Mouse (Mus musculus): ENCODE data around the gene Tmem179b. TPM values are rescaled to one million over a fixed set of nuclear protein-coding genes. Genes with fewer than 3 reads are reported as not detected.
A peak's percentile ranks its signal among the peaks of the same experiment; 100 is the strongest.

Gene Tmem179b
- total RNA-seq, 2 experiments from 2014 or later, result 8.2 to 9.2 TPM

DNA sequence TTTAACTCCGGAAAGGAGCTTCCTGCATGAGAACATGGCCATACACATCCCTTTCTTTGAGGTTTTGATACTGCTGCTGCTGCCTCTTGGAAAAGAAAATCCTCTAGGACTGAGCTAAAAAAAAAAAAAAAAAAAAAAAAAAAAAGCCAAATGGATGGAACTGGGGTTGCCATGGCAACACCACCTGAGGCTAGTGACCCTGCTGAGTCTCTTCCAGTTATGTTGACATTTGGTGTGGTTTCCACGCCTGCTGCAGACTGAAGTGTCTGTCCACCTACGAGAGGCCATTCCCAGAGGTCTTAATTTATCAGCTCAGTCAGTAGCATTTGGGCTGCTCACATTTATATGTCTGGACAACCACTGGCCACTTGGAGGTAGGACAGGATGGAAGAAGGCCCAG is 14.3 kb upstream of the Tmem179b start:
- intact Hi-C loops (cut with DNase I), result no loop called here

DNA sequence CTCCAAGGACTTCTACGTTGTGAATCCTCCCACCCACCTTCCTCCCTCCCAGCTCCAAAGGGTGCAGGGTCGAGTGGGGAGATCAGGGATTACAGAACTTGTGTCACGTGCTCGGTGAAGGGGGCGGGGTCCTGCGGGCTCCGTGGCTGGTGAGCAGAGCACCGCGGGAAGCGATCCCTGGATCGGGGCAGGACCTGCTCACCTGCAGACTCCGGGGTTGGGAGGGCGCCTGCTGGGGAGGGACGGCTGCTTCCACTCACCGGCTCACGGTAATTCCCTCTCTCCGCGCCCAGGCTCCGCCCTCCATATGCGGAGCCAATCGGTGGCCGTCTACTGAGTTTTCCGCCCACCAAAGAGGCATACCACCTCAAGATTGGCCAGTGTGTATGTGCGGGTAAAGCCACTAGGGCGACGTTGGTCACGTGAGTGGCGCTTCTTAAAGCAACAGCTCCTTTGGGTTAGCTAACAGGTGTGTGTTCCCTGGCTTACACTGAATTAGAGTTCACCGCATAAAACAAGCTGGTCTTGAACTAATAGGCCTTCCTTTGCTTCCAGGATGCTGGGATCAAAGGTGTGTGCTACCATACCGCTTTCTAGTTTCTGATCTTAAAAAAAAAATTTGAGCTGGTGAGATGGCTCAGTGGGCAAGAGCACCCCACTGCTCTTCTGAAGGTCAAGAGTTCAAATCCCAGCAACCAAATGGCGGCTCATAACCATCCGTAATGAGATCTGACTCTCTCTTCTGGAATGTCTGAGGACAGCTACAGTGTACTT is 11.9 kb upstream of the Tmem179b start, which contains the start of gene Taf6l:
Taf6l (minus strand) TSS at position 410 of the 774 bp plus-strand sequence.
- DNase-seq, result peak; percentile 90
- intact Hi-C loops (cut with DNase I), result no loop called here

More for the DNA sequence above, 14.3 kb upstream of the Tmem179b start:
- peak; percentile 54 for DNase-seq

DNA sequence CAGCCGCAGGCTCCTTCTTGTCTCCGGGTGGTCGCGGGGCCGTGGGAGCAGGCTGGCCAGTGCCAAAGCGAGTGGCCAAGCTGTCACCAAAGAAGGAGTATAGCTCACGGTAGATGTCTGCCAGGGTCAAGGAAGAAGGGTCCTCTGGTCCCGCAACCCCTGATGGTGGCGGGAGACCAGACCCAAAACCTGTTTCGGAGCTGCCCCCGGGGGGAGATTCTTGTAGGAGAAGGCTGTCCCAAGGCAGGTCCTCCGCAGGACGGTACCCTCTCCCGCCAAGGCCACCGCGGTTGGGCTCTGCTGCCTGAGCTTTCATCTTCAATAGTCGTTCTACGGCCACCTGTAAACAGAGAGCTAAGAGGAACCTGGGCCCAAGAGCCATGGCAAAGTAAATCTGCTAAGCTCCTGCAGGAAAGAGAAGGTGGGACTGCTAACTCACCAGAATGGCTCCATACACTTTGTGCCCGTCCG is 719 bp upstream of the Tmem179b start:
- DNase-seq, result no peak
- intact Hi-C loops (cut with DNase I), result no loop called here

DNA sequence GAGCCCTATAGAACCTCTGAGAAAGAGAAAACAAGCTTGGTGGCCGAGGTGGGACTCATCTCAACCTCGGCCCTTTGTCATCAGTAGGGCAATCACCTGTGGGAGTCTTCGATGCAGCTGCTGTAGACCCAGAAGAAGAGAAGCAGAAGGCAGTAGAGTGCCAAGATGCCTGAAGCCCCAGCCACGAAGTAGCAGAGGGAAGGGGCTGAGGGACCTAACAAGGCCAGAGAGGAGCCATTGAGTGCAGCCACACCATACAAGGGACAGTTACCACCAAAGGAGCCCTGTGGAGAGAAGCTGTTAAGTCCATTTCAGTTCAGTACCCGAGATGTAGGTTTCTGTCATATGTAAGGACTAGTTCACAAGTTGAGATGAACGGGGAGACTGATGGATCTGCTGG is 858 bp downstream of the Tmem179b start:
- no peak for DNase-seq
- intact Hi-C loops (cut with DNase I), result no loop called here

DNA sequence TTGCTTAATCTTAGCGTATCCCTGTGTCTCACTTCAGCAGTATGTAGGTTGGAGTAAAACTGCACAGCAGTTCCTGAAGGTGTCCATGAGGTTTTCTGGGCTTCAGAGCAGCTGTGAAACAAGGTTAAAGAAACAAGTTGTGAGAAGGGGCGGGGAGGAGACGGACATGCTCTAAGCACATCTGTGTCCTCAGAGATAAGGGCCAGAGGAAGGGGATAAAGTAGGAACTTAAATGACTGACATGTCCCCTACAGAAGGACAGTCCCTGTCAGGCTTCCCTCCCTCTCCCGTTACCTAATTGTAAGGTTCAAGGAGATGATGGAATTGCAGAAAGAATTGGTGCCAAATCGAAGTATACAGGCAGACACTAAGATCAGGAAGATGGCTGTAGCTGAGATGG is 1.3 kb downstream of the Tmem179b start:
- DNase-seq, result no peak
- intact Hi-C loops (cut with DNase I), result no loop called here

DNA sequence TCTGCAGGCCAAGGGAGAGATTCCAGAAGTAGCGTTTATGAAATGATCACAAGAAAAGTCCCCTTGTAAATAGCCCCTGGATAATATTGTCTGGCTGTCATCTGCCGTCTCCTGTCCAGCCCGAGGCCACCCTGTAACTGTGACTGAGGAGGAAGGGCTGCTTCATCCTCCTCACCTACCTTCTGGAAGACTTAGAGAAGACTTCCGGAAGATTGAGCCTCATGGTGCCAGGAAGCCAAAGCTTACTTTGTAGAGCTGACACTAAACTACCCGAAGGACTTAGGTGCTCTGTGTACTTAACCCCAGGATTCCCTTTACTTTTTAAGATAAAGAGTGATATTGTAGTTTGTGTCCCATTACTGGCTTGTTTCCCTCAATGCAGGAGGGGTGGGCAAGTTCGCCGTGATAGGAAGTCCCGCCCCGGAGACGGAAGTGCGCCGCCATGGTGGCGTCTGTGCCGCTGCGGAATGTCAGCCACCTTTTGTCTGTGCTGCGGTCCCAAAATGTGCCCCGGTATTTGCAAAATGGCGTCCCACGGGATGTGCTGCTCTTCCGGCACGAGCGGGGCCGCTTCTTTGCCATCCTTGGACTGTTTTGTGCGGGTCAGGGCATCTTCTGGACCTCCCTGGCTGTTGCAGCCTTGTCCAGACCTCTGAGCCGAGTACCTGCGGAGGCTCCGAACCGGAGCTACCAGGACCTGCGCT is 3.5 kb downstream of the Tmem179b start, which contains the start of gene Tmem223:
Tmem223 (plus strand) TSS at position 430 of the 704 bp plus-strand sequence.
- peak; percentile 84 for DNase-seq
- intact Hi-C loops (cut with DNase I), result no loop called here

DNA sequence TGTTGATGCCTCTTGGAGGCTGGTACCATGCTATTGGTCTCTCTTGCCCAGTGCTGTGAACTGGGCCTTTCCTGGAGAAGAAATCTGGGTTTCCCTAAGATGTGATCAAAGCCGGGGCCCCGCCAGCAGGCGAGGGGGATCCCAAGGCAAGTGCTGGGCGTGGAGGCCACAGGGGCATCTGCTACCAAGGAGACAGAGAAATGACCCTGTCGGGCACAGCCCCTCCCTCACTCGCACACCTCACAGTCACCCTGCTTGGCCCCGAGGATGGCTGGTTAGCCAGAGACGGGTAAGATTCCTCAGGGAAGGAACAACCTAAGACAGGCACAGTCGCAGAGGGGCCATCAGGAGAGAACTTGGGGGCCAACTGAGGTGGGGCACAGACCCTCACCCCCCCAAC is 8.7 kb downstream of the Tmem179b start:
- DNase-seq, result no peak
- intact Hi-C loops (cut with DNase I), result no loop called here

DNA sequence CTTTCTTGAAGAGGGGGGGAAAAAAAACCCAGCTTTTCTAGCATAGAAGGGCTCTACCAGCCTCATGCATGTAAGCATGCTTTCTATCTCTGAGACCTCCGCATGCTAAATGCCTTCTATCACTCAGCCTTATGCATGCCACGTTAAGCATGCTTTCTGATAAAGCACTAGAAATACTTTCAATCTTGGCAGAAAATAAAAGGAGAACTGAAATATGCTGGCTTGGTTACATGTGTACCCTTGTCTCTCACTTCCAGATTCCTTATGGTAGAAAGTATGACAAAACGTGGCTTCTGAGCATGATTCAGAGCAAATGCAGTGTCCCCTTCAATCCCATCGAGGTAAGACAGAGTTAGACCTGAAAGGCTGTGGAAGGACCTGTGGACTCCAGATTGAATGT is 11.0 kb downstream of the Tmem179b start:
- no peak for DNase-seq
- intact Hi-C loops (cut with DNase I), result no loop called here

DNA sequence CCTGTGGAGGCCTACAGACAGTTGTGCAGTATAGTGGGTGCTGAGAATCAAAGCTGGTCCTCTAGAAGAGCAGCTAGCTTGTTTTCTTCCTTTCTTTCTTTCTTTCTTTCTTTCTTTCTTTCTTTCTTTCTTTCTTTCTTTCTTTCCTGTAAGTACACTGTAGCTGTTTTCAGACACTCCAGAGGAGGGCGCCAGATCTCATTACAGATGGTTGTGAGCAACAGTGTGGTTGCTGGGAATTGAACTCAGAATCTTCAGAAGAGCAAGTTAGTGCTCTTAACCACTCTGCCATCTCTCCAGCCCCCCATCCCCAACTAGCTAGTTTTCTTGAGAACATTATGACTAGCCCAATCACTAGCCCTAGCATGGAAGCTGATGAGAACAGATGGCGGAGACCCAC is 13.5 kb downstream of the Tmem179b start:
- no peak for DNase-seq
- intact Hi-C loops (cut with DNase I), result no loop called here

DNA sequence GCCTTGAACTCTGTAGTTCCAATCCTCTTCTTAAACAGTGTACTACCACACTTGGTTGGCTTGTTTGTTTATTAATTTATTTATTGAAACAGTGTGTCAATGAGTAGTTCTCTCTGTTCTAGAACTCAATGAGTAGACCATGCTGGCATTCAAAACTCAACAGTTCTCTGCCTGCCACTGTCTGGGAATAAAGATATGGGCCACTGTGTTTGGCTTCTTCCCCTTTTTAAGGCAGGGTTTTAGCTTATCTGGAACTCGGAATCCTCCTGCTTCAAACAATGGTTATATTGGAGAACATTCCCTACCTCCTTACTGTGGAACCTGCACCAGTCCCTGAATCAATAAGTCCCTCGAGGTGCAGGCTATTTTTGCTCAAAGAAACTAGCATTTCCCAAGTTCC is 15.4 kb downstream of the Tmem179b start:
- intact Hi-C loops (cut with DNase I), result loop anchor here (10.0 kb wide), 1 partner anchor 66 kb away; the partner anchor contains the start of genes AC129217.1 and Hnrnpul2
- no peak for DNase-seq

DNA sequence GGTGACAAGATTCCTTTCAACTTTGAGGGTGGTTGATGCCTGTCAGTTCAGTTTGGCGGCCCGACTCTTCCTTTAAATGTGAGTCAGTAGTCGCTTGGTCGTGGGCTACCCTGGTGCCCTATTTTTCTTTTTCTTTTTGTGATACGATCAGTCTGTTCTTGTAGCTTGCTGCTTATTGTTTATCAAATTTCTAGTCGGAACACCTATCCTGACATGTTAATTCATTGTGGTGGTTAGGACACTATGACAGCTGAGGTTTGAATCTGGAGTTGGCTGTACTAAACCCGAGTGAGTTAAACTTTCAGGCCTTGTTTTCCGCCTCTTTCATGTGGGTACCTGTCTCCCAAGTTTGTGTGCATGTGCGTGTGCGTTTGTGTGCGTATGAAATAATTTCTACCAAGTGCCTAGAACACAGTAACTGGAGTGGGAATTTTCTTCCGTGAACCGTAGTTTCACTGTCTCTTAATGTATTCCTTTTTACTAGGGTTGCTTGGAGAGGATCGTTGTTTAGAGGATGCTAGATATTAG is 16.7 kb downstream of the Tmem179b start:
- DNase-seq, result no peak
- intact Hi-C loops (cut with DNase I), result loop anchor here (10.0 kb wide), 1 partner anchor 67 kb away; the partner anchor contains the start of genes AC129217.1 and Hnrnpul2

DNA sequence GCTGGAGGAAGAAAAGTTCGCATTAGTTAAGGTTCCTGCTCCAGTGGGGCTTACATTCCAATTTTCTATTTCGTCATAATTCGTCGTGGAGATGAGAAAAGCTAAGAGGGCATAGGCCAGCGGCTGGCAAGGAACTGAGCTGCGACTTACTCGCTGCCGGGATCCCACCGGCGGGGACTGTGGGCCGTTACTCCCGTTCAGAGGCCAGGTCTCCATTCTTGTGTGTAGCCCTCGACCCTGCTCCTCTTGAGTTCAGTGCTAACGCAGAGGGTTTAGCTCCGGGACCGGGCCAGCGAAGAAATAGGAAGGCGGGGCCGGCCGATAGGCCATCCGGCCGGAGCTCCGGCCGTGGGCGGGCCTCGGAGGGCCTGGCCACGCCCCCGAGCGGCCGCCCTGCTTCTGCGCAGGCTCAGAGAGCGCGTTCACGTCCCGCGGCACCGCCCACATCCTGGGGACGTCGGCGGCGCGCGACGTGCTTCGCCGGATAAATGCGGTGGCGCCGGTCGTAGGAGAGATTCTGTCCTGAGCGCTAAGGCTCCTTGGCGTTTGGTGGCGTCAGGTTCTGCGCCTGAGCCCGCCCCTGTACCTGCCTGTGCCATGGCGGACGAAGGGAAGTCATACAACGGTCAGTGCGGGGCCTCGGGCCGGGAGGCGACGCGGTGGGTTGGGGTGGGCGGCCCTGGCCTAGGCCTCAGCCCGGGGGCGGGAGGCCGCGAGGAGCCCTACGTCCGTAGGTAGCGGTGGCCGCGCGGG is 17.5 kb downstream of the Tmem179b start, which contains the start of gene Nxf1:
Nxf1 (plus strand) TSS at position 439 of the 753 bp plus-strand sequence.
- peak; percentile 95 for DNase-seq
- intact Hi-C loops (cut with DNase I), result loop anchor here (10.0 kb wide), 1 partner anchor 68 kb away; the partner anchor contains the start of genes AC129217.1 and Hnrnpul2

DNA sequence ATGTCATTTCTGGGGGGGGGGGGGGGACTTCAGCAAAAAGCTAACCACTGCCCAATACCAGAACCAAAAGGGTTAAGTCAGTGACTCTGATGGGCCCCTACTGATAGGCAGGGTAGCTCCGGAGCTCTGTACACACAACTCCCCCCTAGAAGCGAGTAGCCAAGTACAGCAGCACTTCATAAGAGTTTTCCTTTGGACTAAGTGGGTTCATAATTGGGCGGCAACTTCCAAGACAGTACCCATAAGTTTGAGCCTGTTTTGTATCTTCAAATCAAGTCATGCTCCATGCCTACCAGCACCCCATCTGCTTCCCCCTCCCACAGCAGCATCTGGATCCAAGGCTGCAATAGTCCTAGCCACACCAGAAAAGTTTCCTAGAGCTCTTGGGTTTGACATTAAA is 18.6 kb downstream of the Tmem179b start:
- intact Hi-C loops (cut with DNase I), result loop anchor here (10.0 kb wide), 1 partner anchor 69 kb away; the partner anchor contains the start of genes AC129217.1 and Hnrnpul2
- DNase-seq, result no peak

DNA sequence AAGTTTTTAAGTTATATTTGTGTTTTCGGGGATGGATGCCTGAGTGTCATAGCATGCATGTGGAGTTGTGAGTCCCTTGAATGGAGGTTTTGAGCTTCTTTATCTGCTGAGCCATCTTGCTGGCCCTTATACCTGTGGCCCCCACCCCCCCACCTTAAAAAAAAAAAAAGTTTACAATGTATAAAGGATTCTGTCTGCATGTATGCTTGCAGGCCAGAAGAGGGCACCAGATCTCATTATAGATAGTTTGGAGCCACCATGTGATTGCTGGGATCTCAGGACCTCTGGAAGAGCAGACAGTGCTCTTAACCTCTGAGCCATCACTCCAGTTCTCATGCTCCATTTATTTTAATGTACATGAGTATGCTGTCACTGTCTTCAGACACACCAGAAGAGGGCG is 26.9 kb downstream of the Tmem179b start:
- intact Hi-C loops (cut with DNase I), result no loop called here
- no peak for DNase-seq

DNA sequence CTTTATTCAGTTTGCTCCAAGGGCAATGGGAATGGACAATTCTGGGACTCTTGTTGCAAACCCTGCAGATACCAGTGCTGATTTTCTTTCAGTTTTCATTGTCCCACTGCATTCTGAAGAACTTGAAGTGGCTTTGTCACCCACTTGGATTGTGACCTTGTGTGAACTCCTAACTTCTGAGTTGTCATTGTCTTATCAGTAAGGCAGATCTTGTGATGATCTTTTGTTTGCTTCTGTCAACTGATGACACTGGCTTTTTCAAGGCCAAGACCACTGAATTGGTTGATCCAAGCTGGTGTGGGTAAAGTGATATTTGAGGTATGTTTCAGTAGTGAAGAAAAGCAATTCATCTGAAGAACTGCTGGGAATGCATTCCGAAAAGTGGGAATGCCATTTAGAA is 28.9 kb downstream of the Tmem179b start:
- intact Hi-C loops (cut with DNase I), result no loop called here
- DNase-seq, result no peak

DNA sequence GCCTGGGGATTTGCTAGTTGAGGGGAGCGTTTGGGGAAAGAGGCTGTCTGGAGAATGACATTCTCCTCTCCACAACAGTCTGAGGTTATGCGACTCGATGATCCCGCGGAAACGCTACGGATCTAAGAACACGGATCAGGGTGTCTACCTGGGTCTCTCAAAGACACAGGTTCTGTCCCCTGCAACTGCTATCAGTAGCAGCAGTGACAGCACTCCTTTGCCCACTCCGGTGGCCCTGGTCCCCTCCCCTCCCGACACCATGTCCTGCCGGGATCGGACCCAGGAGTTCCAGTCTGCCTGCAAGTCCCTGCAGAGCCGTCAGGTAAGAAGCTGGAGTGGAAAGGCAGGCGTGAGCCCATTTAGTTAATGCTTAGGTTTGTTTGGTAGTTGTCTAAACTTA is 32.1 kb downstream of the Tmem179b start:
- DNase-seq, result no peak
- intact Hi-C loops (cut with DNase I), result no loop called here

DNA sequence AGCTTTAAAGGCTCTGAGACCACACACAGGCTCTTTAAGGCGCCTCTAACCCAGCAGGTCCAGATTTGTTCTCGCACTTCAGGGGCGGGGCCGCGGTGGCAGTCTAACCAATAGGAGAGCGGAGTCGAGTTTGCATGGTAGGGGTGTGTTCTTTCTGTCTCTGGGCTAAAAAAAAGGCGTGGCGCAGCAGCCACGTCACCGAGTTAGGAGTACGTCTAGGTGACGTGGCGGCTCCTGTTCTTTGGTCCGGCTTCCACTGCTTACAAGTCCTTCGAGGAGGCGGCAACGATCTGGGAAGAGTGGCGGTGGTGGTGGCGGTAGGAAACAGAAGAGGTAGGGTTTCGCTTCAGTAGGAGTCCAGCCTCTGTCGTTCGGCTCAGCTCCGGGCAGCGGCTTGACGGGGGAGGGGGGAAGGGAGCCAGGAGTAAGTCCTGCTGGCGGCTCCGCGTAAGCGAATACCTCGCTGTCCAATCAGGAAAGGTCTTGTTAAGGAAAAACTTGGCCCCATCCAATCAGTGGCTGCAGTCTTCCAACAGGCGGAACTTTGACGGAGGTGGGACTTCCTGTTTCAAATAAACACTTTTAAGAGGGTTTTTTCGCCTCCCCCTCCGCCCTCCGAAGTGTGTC is 32.9 kb downstream of the Tmem179b start, which contains the start of gene Stx5a:
Stx5a (plus strand) TSS at position 171 of the 627 bp plus-strand sequence.
- peak; percentile 96 for DNase-seq
- intact Hi-C loops (cut with DNase I), result no loop called here

DNA sequence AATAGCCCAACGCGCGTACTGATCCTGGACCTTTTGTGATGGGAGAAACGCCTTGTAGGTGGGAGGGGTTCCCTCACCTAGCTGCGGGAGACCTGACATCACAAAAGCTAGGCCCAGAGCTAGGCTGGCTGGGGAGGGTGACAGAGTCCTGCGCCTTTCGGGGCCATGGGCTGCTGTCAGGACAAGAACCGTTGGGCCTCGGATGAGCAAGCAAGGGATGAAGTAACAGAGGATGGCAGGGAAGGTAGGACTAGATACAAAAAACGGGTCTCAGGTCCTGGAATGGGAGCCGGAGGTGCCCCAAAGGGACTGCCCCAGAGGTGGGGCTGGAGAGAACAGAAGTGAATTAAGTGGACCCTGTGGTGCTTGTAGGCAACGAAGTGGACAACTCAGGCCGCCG is 33.7 kb downstream of the Tmem179b start, which contains the start of gene 1700092M07Rik:
1700092M07Rik (plus strand) TSS at position 116 of the 400 bp plus-strand sequence.
- intact Hi-C loops (cut with DNase I), result no loop called here
- peak; percentile 16 for DNase-seq

DNA sequence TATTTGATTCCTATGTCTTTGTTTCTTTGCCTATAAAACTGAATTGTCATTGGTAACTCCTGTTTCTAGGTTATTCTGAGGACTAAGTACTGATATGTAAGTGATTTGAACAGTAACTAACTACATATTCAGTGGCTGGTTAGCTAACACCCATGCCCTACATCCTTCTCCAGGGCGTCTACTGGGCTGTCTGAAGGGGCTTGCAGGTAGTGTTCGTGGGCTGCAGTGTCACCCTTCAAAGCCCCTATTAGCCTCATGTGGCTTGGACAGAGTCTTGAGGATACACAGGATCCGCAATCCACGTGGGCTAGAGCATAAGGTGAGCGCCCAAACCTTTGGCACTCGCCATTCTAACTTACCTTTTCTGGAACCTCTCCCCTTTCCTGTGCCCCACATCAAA is 34.6 kb downstream of the Tmem179b start:
- no peak for DNase-seq
- intact Hi-C loops (cut with DNase I), result no loop called here

DNA sequence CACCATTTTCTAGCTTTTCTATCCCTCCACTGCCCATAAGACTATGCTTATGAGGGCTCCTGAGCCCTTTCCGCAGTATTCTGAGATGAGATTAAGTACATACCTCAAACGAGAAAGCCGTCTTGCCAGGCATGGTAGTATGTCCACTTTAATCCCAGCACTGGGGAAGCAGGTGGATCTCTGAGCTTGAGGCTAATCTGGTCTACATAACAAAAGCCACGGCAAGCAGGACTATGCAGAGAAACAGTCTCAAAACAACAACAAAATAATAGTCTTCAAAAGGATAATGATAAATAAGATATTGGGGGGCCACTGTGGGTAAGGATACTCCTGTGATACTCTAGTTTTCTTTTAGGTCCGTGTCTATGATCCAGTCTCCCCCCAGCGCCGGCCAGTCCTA is 35.4 kb downstream of the Tmem179b start:
- intact Hi-C loops (cut with DNase I), result no loop called here

More for the DNA sequence above, 35.4 kb downstream of the Tmem179b start:
- DNase-seq, result no peak
